Mouse (Mus musculus): ENCODE data around the gene Fosb.

Fosb gene

DNA sequence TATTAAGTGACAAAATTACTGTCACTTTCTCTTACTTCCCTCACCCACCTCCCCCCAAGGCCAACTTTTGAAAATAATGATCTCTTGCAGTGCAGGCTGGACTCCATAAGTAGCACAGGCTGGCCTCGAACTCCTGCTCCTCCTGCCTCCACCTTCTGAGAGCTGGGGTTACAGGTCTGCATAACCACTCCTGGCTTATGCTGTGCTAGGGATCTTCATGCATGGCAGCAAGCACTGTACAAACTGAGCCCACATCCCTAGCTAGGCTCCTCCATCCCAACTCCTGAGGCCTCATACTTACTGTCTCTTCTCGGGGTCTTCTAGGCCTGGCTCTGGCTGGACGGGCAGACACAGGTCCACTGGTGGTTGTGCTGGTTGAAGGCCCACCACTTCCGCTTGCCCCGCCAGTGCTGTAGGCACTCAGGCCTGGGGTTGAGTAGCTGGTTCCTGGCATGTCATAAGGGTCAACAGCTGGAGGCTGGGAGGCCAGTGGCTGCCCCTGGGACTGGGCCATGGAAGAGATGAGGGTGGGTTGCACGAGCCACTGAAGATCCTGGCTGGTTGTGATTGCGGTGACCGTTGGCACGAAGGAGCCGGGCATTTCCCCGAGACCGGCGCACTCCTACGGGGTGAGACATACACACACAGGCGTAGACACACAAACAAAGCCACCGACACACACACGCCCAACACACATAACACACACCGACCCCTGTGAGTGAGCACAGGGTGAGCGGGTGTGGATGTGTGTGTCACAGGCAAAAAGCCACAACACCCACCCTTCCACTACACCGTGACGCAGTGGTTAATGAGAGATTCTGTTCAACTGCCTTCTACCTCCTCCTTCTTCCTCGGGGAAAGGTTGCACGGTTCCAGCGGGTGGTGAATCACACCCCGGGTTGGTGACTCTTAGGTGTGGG, 2.8 kb downstream of the Fosb start:
- DNase-seq (ENCODE audit: low spot score): no peak

DNA sequence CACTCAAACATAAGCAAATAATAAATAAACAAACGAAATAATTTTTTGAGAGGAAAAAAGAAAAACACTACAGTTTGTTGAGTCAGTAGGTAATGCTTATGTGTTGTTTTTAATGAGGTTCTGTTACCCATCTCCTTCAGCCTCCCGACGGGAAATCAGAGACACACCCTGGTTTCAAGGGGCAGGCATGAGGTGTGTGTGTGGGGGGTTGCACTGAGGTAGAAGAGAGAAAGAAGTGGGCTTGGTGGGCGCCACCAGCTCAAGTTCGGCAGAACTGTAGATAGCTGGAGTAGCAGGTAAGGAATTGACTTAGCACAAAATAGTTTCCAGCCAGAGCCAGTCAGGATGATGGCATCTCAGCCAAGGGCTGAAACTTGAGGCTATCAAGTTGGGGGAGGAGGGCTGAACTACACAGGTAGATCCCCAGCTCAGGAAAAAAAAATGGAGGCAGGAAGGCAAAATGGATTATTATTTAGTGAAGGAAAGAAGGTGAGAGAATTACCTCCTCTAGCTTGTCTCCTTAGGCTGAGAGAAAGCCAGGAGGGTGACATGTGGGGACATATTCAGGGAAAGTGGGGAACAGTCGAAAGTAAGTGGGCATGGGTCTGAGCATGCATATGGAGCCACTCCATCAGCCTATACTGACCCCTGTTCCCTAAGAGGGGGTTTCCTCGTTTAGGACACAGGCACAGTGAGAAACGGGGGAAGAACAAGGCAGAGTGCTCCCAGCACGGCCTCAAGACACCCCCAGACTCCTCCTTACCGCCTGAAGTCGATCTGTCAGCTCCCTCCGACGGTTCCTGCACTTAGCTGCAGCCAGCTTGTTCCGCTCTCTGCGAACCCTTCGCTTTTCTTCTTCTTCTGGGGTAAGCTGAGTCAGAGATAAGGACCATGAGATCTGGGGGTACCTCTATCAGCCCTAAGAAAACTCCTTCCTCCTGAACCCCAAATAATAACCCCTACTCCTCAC, 3.8 kb downstream of the Fosb start:
- DNase-seq (ENCODE audit: low spot score): no peak

DNA sequence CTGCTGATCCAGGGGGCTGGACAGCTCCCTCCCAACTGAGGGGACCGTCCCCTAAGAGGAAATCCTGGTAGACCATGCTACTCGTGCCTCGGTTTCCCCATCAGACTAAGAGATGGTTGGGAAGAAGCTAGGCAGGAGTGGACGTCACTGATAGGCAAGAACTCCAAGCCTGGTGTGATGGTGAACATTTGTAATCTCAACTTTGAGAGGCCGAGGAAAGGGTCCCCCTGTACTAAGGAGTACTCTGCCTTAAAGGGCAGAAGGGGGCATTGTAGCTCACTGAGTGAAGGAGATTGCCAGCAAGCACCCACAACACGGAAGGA, 4.5 kb downstream of the Fosb start:
- no peak for DNase-seq (ENCODE audit: low spot score)

DNA sequence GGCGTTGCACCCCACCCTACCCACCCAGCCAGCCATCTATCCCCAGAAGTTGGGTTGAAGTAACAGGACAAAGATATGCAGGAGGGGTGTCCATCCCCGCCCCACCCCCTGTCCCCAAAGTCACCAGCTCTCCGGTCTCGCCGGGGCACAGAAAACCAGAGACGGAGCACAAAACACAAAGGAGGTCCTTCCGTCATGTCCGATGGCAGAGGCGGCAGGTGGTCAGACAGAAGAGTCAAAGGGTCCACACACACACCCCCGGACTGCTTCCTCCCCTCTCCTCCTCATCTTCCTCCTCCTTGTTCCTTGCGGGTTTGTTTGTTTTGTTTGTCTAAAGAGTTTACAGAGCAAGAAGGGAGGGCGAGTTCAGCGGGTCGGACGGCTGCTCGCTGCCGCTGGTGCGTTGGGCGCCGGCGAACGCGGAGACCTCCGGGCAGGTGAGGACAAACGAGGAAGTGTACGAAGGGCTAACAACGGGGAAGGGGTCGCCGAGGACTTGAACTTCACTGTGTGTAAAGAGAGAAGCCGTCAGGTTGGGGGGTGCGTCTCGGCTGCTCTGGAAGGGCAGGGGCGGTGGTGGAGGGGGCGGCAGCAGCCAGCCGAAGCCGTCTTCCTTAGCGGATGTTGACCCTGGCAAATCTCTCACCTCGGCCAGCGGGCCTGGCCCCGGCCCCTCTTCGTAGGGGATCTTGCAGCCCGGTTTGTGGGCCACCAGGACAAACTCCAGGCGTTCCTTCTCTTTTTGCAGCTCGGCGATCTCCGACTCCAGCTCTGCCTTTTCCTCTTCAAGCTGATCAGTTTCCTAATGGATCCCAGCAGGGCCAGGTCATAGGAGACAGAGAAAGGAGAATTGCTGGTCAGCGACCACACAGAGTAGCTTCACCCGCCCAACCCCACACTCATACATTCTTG, 5.1 kb downstream of the Fosb start:
- no peak for DNase-seq (ENCODE audit: low spot score)

DNA sequence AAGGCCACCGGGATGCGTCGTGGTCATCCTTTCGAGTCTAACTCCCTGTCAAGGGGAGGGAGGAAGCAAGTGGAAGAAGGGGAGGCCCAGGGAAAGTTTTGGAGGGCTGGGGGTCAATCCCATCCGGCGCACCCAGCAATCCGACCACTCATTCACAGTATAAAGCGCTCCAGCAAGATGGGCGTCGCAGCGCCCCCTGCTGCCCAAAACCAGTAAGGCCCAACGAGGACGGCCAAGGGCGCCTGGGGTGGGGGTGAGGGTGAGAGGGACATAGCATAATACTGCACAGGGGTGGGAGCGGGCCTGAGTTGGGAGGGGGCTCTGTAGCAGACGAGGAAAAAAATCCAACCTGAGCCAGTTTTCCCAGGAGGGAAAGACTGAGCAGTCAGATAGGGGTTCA, 6.1 kb downstream of the Fosb start:
- DNase-seq (ENCODE audit: low spot score): peak; percentile 81

DNA sequence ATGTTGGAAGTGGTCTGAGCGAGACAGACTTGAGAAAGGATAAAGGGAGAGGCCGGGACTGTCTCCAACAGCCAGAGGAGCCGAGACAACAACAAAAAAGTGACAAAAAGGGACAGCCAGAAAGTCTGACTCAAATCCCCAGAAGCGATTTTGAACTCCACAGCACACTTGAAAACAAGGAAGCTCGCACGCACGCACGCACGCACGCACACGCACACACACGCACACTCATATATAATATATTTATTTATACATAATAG, 6.9 kb downstream of the Fosb start:
- DNase-seq (ENCODE audit: low spot score): no peak

DNA sequence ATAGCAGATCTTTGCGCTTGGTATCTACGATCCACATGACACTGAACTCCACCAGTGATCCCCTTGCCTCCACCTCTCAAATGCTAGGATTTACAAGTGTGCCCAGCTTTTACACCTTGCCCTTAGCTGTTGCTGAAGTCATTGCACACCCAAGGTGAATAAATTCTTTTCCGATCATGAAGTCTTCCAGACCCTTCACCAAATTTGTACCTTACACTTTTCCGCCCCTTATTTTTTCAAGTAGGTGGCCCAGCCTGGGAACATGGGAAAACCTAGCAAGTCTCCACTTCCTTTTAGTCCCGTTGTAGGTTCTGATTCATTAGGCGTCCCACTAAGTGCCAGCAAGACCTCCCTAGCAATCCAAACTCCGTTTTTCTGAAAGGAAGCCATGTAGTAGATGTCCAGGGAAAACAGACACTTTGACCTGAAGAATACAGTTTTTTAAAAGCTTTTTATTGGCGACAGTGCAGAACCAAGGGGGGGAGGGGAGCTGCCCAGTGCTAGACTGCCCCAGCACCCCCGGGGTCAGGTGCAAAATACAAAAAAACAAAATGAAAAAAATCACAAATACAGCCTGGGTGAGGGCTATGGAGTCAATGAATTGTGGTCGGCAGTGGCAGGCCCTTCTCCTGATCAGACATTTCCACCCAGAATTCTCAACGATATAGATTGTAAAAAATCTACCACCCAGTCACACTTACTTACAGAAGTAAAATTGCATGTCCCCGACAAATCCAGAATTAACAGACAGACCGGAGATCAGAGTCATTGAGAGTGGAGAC, 7.4 kb downstream of the Fosb start:
- no peak for DNase-seq (ENCODE audit: low spot score)

DNA sequence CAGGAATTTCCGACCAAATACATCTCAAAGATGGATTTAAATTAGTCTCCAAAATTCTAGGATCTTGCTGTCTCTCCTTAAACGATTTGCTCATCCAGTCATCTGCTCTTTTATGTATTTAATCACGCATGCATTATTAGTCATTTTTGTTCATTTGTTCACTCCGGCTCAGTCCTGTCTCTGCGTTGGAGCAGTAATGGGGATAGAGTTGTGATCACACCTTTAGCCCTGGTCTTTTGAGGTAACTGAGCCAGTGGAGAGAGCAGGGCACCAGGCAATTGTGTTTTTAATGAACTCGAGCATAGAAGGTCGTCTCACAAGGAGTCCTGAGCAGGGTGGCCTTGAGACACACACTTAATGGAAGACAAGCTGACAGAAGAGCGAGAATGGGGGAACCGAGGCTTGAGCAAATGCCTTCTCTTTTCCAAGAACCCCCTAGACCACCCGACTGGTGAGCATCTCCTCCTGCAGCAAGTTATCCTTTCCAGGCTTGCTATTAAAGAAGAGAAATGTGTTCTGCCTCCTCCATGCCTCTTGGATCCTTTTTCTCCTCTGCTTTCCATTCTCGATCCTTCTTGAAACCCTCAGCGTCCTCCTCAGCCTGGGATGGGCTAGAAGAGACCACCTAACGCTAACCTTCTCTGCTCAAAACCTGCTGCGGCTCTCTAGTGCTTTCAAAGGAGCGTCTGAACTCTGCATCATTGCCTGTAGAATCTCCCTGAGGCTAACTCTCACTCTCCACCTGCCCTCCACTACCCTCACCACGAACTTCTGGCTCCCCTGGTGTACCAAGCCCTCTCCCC, 8.2 kb downstream of the Fosb start:
- DNase-seq (ENCODE audit: low spot score): peak; percentile 16

DNA sequence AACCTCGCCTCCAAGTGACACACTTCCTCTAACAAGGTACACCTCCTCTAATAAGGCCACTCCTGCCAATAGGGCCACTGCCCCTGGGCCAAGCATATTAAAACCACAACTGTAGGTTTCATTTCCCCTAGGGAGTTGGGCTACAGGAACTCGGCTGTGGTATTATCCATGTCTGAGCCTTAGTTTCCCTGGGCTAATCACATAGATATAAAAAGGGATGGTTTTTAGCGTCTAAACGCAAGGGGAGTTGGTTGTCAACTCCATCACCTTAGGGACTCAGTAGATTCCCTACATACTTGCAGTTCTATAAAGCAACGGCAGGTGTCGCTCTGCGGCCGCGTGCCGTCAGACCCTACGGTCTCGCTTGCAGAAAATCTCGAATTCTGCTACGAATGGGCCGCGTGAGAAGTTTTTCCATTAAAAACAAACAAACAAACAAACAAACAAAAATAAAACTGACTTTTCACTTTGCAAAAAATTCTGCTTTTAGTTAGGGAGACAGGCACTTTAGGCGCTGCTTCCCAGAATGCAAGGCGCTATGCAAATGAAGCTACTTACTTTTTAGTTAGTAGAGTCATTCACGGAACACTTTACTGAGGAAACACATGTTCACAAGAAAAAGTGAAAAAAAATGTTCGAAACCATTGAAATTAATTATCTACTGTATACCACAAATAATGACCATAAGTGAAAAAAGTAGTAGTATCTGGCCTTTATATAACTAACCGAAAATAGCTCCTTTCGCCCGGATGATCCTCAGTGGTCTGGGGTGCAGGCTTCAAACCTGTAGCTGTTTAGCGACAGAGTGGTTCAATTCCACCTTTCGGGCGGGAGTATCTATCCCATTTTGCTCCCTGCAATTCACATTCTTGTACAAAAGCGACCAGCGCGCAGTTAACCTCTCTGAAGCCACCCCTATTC, 9.1 kb downstream of the Fosb start:
- peak; percentile 79 for DNase-seq (ENCODE audit: low spot score)

DNA sequence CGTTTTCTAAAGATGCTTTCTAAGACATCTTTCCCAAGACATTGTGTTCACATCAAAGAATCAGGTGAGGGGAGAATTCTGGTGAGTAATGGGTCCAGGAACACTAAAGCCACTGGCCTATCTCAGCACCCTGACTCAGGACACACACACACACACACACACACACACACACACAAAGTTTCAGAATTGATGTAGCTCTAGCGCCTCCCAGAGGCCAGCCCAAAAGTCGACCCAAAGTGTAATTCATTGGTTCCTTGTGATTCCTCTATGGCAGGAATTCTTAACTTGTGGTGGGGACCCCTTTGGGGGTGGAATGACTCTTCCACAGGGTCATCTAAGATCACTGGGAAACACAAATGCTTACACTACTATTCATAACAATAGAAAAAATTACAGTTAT, 10.7 kb downstream of the Fosb start:
- peak; percentile 44 for DNase-seq (ENCODE audit: low spot score)

DNA sequence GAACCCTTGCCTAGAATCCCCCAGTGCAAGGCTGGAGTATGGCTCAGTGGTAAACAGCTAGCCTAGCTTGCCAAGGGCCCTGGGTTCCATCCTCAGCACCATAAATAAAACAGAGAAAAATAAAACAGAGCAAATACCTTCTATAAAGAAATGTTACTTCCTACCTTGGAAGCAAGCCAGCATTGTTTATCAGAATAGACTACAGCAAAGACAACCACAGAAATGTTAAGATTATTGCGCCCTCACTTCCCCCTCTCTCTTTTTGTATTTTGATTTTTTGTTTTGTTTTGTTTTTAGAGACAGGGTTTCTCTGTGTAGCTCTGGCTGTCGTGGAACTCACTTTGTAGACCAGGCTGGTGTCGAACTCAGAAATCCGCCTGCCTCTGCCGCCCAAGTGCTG, 12.1 kb downstream of the Fosb start:
- DNase-seq (ENCODE audit: low spot score): no peak

DNA sequence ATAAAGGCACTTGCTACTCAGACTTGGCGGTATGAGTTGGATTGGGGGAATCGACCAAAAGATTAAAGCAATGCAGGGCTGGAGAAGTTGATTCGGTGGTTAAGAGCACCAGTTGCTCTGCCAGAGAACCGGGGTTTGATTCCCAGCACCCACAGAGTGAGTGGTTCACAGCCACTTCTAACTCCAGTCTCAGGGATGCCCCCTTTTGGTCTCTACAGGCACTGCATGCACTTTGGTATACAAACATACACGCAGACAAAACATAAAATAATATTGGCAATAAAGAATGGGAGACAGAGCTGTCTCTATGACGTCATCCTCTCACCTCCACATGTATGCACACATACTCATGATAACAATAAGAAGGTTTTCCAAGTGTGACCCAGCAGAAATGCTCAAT, 12.8 kb downstream of the Fosb start:
- no peak for DNase-seq (ENCODE audit: low spot score)

DNA sequence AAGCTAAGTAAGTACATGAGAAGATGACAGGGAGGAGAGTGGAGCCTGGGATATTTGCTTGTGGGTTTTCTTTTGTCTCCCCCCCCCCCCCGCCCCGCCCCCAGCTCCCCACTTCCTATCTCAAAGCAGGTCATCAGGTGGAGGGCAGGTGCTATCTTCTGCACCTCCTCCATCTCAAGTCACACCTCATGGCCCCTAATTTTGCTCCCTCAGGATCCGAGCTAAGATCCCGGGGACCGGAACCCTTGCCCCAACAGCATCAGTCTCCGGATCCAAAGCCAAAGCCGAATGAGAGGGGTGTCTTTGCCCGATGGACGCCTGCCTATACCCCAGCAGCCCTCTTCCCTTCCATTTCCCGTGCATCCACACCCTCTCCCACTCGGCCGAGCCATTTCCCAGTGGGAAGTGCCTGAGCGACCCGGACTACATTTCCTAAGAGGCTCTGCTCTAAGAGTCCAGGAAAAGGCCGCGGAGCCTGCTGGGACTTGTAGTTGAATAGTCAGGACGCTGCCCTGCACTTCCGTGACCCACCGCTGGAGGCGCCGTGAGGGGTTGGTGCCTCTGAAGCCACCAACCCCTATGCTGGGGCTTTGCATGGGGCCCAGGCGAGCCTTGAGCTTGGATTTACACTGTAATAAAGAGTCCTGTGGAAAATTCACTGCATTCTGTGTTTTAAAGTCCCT, 14.2 kb downstream of the Fosb start:
- DNase-seq (ENCODE audit: low spot score): peak; percentile 85

DNA sequence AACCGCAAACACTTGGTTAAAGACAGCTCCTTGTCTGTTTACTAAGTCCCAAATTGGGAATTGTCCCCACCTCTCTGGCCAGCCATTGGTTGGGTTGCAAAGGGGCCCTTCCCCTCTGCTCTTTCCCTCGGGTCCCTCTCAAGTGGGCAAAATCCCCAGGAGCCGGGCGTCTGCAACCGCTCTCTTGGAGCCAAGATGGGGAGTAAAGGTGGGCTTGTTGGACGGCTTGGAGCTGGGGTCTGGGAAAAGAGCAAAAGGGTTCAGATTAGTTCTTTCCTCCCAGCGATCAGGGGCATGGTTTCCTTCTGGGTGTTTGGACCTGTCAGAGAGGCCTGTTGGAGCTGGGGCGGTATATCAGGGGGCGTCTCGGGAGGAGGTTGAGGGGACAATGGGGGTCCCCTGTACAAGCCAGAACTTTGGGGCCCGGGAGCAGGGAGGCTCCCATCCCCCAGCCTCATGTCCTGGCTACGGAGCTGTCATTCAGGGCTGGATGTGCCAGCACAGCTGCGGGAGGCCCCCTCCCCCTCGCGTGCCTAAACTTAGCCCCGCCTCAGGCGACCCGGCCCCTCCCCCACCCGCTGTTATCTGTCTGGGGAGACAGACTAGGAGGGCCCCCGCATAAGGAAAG, 18.8 kb downstream of the Fosb start:
- DNase-seq (ENCODE audit: low spot score): no peak

DNA sequence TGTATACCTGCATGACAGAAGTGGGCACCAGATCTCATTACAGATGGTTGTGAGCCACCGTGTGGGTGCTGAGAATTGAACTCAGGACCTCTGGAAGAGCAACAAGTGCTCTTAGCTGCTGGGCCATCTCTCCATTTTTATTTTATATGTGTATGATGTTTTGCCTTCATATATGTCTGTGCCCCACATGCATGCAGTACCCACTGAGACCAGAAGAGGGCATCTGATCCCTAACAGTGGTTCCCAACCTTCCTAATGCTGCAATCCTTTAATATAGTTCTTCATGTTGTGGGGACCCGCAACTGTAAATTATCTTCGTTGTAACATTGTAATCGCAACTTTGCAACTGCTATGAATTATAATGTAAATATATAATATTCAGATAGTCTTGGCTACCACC, 25.1 kb downstream of the Fosb start:
- DNase-seq (ENCODE audit: low spot score): peak; percentile 43

DNA sequence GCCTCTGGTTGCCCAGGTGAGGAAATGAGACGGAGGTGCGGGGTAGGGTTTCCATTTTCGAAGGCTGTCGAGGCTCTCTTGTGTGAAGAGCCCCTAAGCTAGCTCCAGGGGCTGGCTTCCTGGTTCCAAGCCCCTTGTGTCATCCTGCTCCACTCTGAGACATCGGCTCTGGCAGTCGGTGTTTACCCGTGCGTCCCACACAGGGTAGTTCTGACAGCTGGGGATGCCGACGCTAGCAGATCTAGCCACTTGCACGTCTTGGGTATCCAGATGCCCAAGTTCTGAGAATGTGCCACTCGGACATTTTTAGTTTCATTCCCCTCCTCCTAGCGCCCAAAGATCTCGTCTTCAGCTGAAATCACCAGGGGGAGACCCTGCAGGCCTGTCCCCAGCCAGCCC, 26.4 kb downstream of the Fosb start:
- DNase-seq (ENCODE audit: low spot score): no peak

DNA sequence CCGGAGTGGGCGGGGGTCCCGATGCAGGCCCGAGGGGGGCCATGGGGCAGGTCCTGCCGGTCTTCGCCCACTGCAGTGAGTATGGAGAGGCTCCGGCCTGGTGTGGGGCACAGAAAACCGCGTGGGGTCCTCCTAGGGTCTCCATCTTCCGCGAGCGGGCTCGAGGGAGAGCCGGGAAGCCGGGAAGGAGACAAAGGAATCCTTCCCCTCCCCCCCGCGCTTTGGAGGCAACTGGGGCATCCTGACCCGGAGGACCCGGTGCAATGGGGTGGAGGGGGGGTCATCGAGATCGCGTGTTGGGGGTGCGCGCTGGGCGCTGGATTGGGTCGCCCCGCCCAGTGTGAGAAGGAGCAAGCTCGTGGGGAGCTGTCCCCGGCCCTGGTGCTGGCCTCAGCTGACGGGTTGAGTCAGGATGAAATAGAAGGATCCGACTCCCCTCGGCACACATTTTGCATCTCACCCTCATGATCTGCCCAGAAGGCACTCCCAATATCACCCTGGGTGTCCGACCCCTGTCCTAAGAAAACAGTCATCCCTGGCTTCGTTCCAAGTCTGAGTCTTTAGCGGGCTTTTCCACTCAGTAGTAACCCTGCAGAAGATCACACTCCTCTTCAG, 27.0 kb downstream of the Fosb start:
- peak; percentile 29 for DNase-seq (ENCODE audit: low spot score)

DNA sequence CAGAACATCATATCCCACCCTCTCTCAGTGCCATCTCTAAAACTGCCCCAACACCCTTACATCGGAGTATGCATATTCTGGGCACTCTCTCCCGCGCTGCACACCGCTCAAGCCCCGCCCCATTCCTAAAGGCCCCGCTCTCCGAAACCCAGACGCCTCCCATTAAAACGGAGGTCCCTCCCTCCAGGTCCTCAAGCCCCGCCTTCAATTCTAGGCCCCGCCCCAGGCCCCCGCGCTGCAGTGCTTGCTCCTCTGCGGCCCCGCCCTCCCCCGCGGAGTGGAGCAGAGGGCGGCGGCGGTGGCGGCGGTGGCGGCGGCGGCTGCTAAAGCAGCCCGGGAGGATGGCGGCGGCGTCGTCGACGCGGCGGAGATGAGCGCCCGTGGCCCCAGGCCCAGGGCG, 27.5 kb downstream of the Fosb start, which contains the start of gene Rtn2:
Gene Rtn2, plus strand, starts transcription at position 240 of the 400 bp plus-strand sequence.
- peak; percentile 78 for DNase-seq (ENCODE audit: low spot score)
